Mouse (Mus musculus) kidney, embryonic 15.5 days (tissue): ENCODE measurements around the gene Acsbg1. TPM values are rescaled to one million over a fixed set of nuclear protein-coding genes. Genes with fewer than 3 reads are reported as not detected.

ENCODE experiments used
- ATAC-seq: fragments of 200-750 bp; cut with Nextera tagmentation; replicated peaks from 2 replicates; pipeline ENCODE4 v1.8.0; 2017; ENCODE audit warnings: moderate TSS enrichment; ENCODE audit not compliant: low FRiP score
- H3K27ac ChIP-seq: fragments of 300-500 bp; sonication (generic); 2 replicates; pipeline ENCODE4 v1.5.1; 2015; ENCODE audit warnings: mild to moderate bottlenecking, inconsistent platforms
- H3K27me3 ChIP-seq: fragments of 300-500 bp; sonication (generic); 2 replicates; pipeline ENCODE4 v1.6.1; 2015; ENCODE audit warnings: inconsistent platforms
- H3K36me3 ChIP-seq: fragments of 300-500 bp; sonication (generic); 2 replicates; pipeline ENCODE4 v1.6.1; 2015; ENCODE audit warnings: inconsistent platforms
- H3K4me1 ChIP-seq: fragments of 300-500 bp; sonication (generic); 2 replicates; pipeline ENCODE4 v1.6.1; 2015; ENCODE audit warnings: inconsistent platforms
- H3K4me2 ChIP-seq: fragments of 300-500 bp; sonication (generic); 2 replicates; pipeline ENCODE4 v1.6.1; 2015; ENCODE audit warnings: moderate library complexity, mild to moderate bottlenecking, inconsistent platforms
- H3K4me3 ChIP-seq: fragments of 300-500 bp; sonication (generic); replicated peaks from 2 replicates; pipeline ENCODE4 v1.5.1; 2015; ENCODE audit warnings: mild to moderate bottlenecking, inconsistent platforms
- H3K9ac ChIP-seq: fragments of 300-500 bp; sonication (generic); 2 replicates; pipeline ENCODE4 v1.6.1; 2015; ENCODE audit warnings: mild to moderate bottlenecking, inconsistent platforms
- H3K9me3 ChIP-seq: fragments of 300-500 bp; sonication (generic); replicated peaks from 2 replicates; pipeline ENCODE4 v1.6.1; 2016; ENCODE audit warnings: inconsistent platforms
- WGBS: fragments of 180-500 bp; shearing (Covaris S2); methylation state at CpG from one replicate; pipeline ENCODE4 v1.1.7; 2015; ENCODE audit warnings: mixed read lengths; 5-methylcytosine and 5-hydroxymethylcytosine counted together
- microRNA-seq: library from miRNA; unstranded; fragments of <30 nt; microRNA quantifications from one replicate; pipeline ENCODE4, GENCODE M21; 2016
- polyA plus RNA-seq: library from polyadenylated mRNA; unstranded; fragments of >200 nt; fragmentation: Nextera tagmentation; extraction: Ambion mirVana; gene quantifications from 2 replicates; pipeline ENCODE4 v1.2.1, GENCODE M21; 2015

Acsbg1 gene
- polyA plus RNA-seq, 1 experiment from 2014 or later, result 4.6 TPM

- Histone ChIP-seq H3K4me3 (no peak overlapping the region), H3K4me2 (no peak overlapping the region), H3K9me3 (no peaks in the 10 kb centered on the region), H3K36me3 (no peaks in the 10 kb centered on the region), H3K9ac (no peak overlapping the region), H3K27me3 (0 out of 2 replicates have a peak, but pooled peaks cover 4% of the 10 kb centered on the region), H3K27ac (no peak overlapping the region), H3K4me1 (peaks cover 18% of the 10 kb centered on the region)
- 88% methylated on average over 8 of the region's 8 CpGs for WGBS
- no peak for ATAC-seq
These were observed 100.7 kb downstream of the Acsbg1 start for GRCm38 (mm10) chr9:54560831-54561601.

DNA sequence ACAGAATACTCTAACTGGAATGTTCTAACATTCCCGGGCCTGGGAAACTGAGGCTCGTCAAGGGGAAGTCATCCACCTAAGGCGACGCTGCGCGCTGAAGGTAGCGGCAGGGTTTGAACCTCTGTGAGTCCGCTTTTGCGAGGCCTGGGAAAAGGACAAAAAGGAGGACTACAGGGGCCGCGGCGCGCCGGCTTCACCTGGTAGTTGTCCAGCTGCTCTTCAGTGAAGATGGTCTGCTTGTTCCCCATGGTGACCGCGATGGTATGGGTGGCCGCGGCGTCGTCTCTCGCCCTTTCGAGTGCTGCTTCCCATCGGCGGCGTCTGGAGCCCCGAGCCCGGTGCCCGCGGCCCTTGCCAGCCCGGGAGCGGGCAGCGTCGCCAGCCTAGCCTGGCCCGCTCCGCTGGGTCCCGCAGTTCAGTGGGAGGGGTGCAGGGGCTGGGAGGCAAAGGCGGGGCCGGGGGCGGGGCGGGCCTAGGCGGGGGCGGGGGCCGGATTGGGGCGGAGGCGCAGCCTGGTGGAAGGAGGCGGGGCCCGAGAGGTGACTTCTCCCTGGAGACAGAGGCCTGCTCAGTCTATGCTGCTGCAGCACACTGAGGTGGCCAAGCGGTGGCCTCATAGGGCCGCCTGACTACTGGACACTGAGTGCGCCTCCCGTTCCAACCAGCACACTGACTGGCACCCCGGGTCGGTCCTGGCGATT lies 101.7 kb downstream of the Acsbg1 start, which contains the start of gene Cib2:
TSS of gene Cib2 (minus strand) at position 448 of the 701 bp plus-strand sequence.
- H3K9ac ChIP-seq, result peak within 1 kb of the TSS; percentile 56
- no peaks in the 10 kb centered on the region for H3K9me3 ChIP-seq
- no peaks in the 10 kb centered on the region for H3K36me3 ChIP-seq
- 3% methylated on average over 44 of the region's 54 CpGs for WGBS
- H3K27me3 ChIP-seq, result 0 out of 2 replicates have a peak, but pooled peaks cover 4% of the 10 kb centered on the region
- peak; percentile 98 for ATAC-seq
- no peak within 1 kb of the TSS for H3K27ac ChIP-seq
- peak within 1 kb of the TSS; percentile 61 for H3K4me3 ChIP-seq
- peak within 1 kb of the TSS; percentile 89 for H3K4me2 ChIP-seq
- peaks cover 18% of the 10 kb centered on the region for H3K4me1 ChIP-seq

DNA sequence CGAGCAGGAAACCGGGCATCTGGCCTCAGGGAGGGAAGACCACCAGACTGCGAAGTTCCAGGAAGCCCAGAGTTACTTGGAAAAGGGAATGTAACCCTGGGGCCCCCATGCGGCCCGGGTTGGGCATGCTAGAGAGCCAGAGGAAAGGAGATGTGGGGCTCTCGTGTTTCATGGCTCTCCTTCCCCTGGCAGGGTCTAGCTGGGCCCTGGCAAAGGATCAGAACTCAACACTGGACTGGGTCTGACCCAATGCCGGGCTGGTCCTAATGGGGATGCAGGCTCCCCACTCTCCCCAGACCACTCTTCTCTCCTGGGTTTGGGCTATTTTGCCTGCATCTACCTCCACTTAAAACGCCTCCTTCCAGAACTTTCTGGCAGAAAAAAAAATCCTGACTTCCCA lies 102.9 kb downstream of the Acsbg1 start:
- H3K27me3 ChIP-seq, result 0 out of 2 replicates have a peak, but pooled peaks cover 4% of the 10 kb centered on the region
- H3K9ac ChIP-seq, result no peak overlapping the region
- no peak overlapping the region for H3K4me2 ChIP-seq

GRCm38 (mm10) chr9:54555044-54555443 lies 106.6 kb downstream of the Acsbg1 start:
- Histone ChIP-seq H3K4me3 (no peak overlapping the region), H3K4me1 (peaks cover 12% of the 10 kb centered on the region), H3K4me2 (no peak overlapping the region), H3K27me3 (0 out of 2 replicates have a peak, but pooled peaks cover 4% of the 10 kb centered on the region), H3K9me3 (no peaks in the 10 kb centered on the region), H3K36me3 (no peaks in the 10 kb centered on the region), H3K9ac (no peak overlapping the region), H3K27ac (no peak overlapping the region)
- no peak for ATAC-seq
- whole genome bisulfite sequencing, result 62% methylated on average over 2 of the region's 2 CpGs

More for the DNA sequence above, 102.9 kb downstream of the Acsbg1 start:
- Histone ChIP-seq H3K4me1 (peaks cover 15% of the 10 kb centered on the region), H3K4me3 (no peak overlapping the region), H3K36me3 (no peaks in the 10 kb centered on the region), H3K9me3 (no peaks in the 10 kb centered on the region), H3K27ac (no peak overlapping the region)
- WGBS, result 69% methylated on average over 8 of the region's 8 CpGs
- no peak for ATAC-seq

Small RNAs within 50 kb of the gene (microRNA-seq; reads per million reads assigned to microRNA genes)
- gene Mir5710, result not detected

Other genes with a start within 250 kb of the Acsbg1 start
- gene Dmxl2, start 160.2 kb downstream of the Acsbg1 start, polyA plus RNA-seq, result 6.3 and 6.5 TPM in 2 replicates
- not detected in 2 replicates for gene Sh2d7, start 122.9 kb downstream of the Acsbg1 start, polyA plus RNA-seq
- 15.9 and 17.4 TPM in 2 replicates for gene Cib2, start 101.7 kb downstream of the Acsbg1 start, polyA plus RNA-seq
- gene Idh3a, start 75.5 kb downstream of the Acsbg1 start, polyA plus RNA-seq, result 139 and 158 TPM in 2 replicates
- 3.6 and 4.4 TPM in 2 replicates for gene Dnaja4, start 37.0 kb upstream of the Acsbg1 start, polyA plus RNA-seq
- 151 and 160 TPM in 2 replicates for gene Wdr61, start 72.6 kb upstream of the Acsbg1 start, polyA plus RNA-seq
- 78.1 and 79.9 TPM in 2 replicates for gene Crabp1, start 102.9 kb upstream of the Acsbg1 start, polyA plus RNA-seq
- 34.8 and 37.0 TPM in 2 replicates for gene Ireb2, start 201.9 kb upstream of the Acsbg1 start, polyA plus RNA-seq